Mouse (Mus musculus): Measurements from ENCODE around the gene Usp49. TPM values are rescaled to one million over a fixed set of nuclear protein-coding genes. Genes with fewer than 3 reads are reported as not detected.

Usp49 gene
- polyA plus RNA-seq, 1 experiment from 2014 or later: 9.5 TPM

- H3K27ac ChIP-seq: peak within 1 kb of the TSS; percentile 82
- under 1% methylated on average over 57 of the region's 58 CpGs for WGBS
Measured at GRCm38 (mm10) chr17:47688608-47689575, 58.4 kb downstream of the Usp49 start, which contains the start of gene Frs3. Frs3 (plus strand) TSS chr17:47689030.

GRCm38 (mm10) chr17:47689894-47690293 is 59.4 kb downstream of the Usp49 start:
- no peaks in the 10 kb centered on the region for H3K27me3 ChIP-seq (replicated peaks)
- peak overlapping the region; percentile 77 for H3K4me3 ChIP-seq
- H3K4me1 ChIP-seq: peaks cover 33% of the 10 kb centered on the region
- WGBS: 79% methylated on average over 8 of the region's 8 CpGs
- H3K9ac ChIP-seq: peak overlapping the region; percentile 84; the same call in 1 of the 2 replicates
- H3K27ac ChIP-seq: no peak overlapping the region
- H3K4me2 ChIP-seq: peak overlapping the region; percentile 93
- H3K9me3 ChIP-seq: no peaks in the 10 kb centered on the region
- ATAC-seq (replicated peaks): no peak
- H3K36me3 ChIP-seq (replicated peaks): no peaks in the 10 kb centered on the region; the same call in 1 of the 2 replicates

More at GRCm38 (mm10) chr17:47688608-47689575, 58.4 kb downstream of the Usp49 start, which contains the start of gene Frs3:
- peak within 1 kb of the TSS; percentile 93 for H3K4me2 ChIP-seq
- H3K9ac ChIP-seq: peak within 1 kb of the TSS; percentile 84
- H3K4me1 ChIP-seq: peaks cover 27% of the 10 kb centered on the region
- ATAC-seq (replicated peaks): peak; percentile 74
- no peaks in the 10 kb centered on the region for H3K27me3 ChIP-seq (replicated peaks)
- H3K9me3 ChIP-seq: no peaks in the 10 kb centered on the region
- H3K36me3 ChIP-seq (replicated peaks): no peaks in the 10 kb centered on the region; the same call in none of the 2 replicates
- H3K4me3 ChIP-seq: peak within 1 kb of the TSS; percentile 77

- H3K9me3 ChIP-seq: no peaks in the 10 kb centered on the region
- no peak overlapping the region for H3K27ac ChIP-seq
- H3K27me3 ChIP-seq (replicated peaks): no peaks in the 10 kb centered on the region
- no peak overlapping the region for H3K4me2 ChIP-seq
- ATAC-seq (replicated peaks): no peak
- no peak overlapping the region for H3K9ac ChIP-seq
- H3K36me3 ChIP-seq (replicated peaks): no peaks in the 10 kb centered on the region
- H3K4me1 ChIP-seq: peaks cover 35% of the 10 kb centered on the region
- 88% methylated on average over 3 of the region's 3 CpGs for WGBS
- H3K4me3 ChIP-seq: no peak overlapping the region
Measured at GRCm38 (mm10) chr17:47691650-47692049, 61.2 kb downstream of the Usp49 start.

- peak overlapping the region; percentile 81 for H3K27ac ChIP-seq
- no peaks in the 10 kb centered on the region for H3K27me3 ChIP-seq (replicated peaks)
- peaks cover 26% of the 10 kb centered on the region for H3K4me1 ChIP-seq
- peak overlapping the region; percentile 86 for H3K9ac ChIP-seq
- peak; percentile 15 for ATAC-seq (replicated peaks)
- no peaks in the 10 kb centered on the region for H3K9me3 ChIP-seq
- 33% methylated on average over 13 of the region's 13 CpGs for WGBS
- H3K36me3 ChIP-seq (replicated peaks): no peaks in the 10 kb centered on the region
- peak overlapping the region; percentile 90 for H3K4me2 ChIP-seq
- peak overlapping the region; percentile 84 for H3K4me3 ChIP-seq
Measured at GRCm38 (mm10) chr17:47693671-47694441, 63.4 kb downstream of the Usp49 start.

- Histone ChIP-seq H3K27ac (peak within 1 kb of the TSS; percentile 81), H3K36me3 (replicated peaks) (no peaks in the 10 kb centered on the region), H3K4me1 (peaks cover 25% of the 10 kb centered on the region), H3K4me2 (peak within 1 kb of the TSS; percentile 90), H3K9me3 (no peaks in the 10 kb centered on the region), H3K4me3 (peak within 1 kb of the TSS; percentile 84), H3K9ac (peak within 1 kb of the TSS; percentile 86), H3K27me3 (replicated peaks) (no peaks in the 10 kb centered on the region)
- WGBS: 2% methylated on average over 3 of the region's 3 CpGs
- no peak for ATAC-seq (replicated peaks)
Measured at GRCm38 (mm10) chr17:47694442-47694502, 63.8 kb downstream of the Usp49 start, which contains the start of gene Gm21981. Gm21981 (minus strand) TSS chr17:47694455.

GRCm38 (mm10) chr17:47694503-47695336 is 64.2 kb downstream of the Usp49 start, which contains the start of gene Prickle4:
Prickle4 (minus strand) TSS chr17:47694736.
- Histone ChIP-seq H3K9ac (peak within 1 kb of the TSS; percentile 86), H3K9me3 (no peaks in the 10 kb centered on the region), H3K36me3 (replicated peaks) (no peaks in the 10 kb centered on the region), H3K4me1 (peaks cover 20% of the 10 kb centered on the region), H3K4me2 (peak within 1 kb of the TSS; percentile 90), H3K27me3 (replicated peaks) (no peaks in the 10 kb centered on the region), H3K4me3 (peak within 1 kb of the TSS; percentile 84), H3K27ac (peak within 1 kb of the TSS; percentile 81)
- ATAC-seq (replicated peaks): peak; percentile 93
- under 1% methylated on average over 78 of the region's 82 CpGs for WGBS

GRCm38 (mm10) chr17:47695337-47695710 is 64.8 kb downstream of the Usp49 start:
- H3K9ac ChIP-seq: peak overlapping the region; percentile 86
- no peaks in the 10 kb centered on the region for H3K27me3 ChIP-seq (replicated peaks)
- peak overlapping the region; percentile 84 for H3K4me3 ChIP-seq
- H3K9me3 ChIP-seq: no peaks in the 10 kb centered on the region
- H3K4me2 ChIP-seq: peak overlapping the region; percentile 90
- H3K4me1 ChIP-seq: peaks cover 16% of the 10 kb centered on the region
- no peak for ATAC-seq (replicated peaks)
- under 1% methylated on average over 23 of the region's 23 CpGs for WGBS
- H3K27ac ChIP-seq: peak overlapping the region; percentile 81
- no peaks in the 10 kb centered on the region for H3K36me3 ChIP-seq (replicated peaks)

GRCm38 (mm10) chr17:47698156-47698555 is 67.7 kb downstream of the Usp49 start:
- 91% methylated on average over 10 of the region's 10 CpGs for WGBS
- H3K9ac ChIP-seq: no peak overlapping the region
- no peaks in the 10 kb centered on the region for H3K27me3 ChIP-seq (replicated peaks)

GRCm38 (mm10) chr17:47699055-47699454 is 68.6 kb downstream of the Usp49 start:
- no peak overlapping the region for H3K9ac ChIP-seq
- ATAC-seq (replicated peaks): no peak
- no peak overlapping the region for H3K27ac ChIP-seq
- H3K9me3 ChIP-seq: no peaks in the 10 kb centered on the region
- H3K4me2 ChIP-seq: no peak overlapping the region
- H3K27me3 ChIP-seq (replicated peaks): no peaks in the 10 kb centered on the region
- 0 out of 2 replicates have a peak, but pooled peaks cover 5% of the 10 kb centered on the region for H3K36me3 ChIP-seq (replicated peaks)
- no peak overlapping the region for H3K4me3 ChIP-seq
- peaks cover 17% of the 10 kb centered on the region for H3K4me1 ChIP-seq
- WGBS: 86% methylated on average over 2 of the region's 2 CpGs

More at GRCm38 (mm10) chr17:47698156-47698555, 67.7 kb downstream of the Usp49 start:
- Histone ChIP-seq H3K9me3 (no peaks in the 10 kb centered on the region), H3K4me3 (no peak overlapping the region), H3K27ac (no peak overlapping the region), H3K4me1 (peaks cover 22% of the 10 kb centered on the region), H3K36me3 (replicated peaks) (no peaks in the 10 kb centered on the region), H3K4me2 (no peak overlapping the region)
- ATAC-seq (replicated peaks): no peak

GRCm38 (mm10) chr17:47701793-47702192 is 71.3 kb downstream of the Usp49 start:
- Histone ChIP-seq H3K4me2 (no peak overlapping the region), H3K4me3 (no peak overlapping the region), H3K27ac (0 out of 2 replicates have a peak overlapping the region, but pooled peaks have one; percentile 4), H3K27me3 (replicated peaks) (no peaks in the 10 kb centered on the region), H3K4me1 (0 out of 2 replicates have a peak, but pooled peaks cover 6% of the 10 kb centered on the region), H3K9me3 (no peaks in the 10 kb centered on the region), H3K36me3 (replicated peaks) (0 out of 2 replicates have a peak, but pooled peaks cover 5% of the 10 kb centered on the region), H3K9ac (no peak overlapping the region)
- ATAC-seq (replicated peaks): peak; percentile 37; the same call in 1 of the 2 replicates
- WGBS: 71% methylated on average over 9 of the region's 9 CpGs

- H3K27me3 ChIP-seq (replicated peaks): no peaks in the 10 kb centered on the region
- no peak overlapping the region for H3K27ac ChIP-seq
- H3K4me1 ChIP-seq: 0 out of 2 replicates have a peak, but pooled peaks cover 6% of the 10 kb centered on the region
- H3K9me3 ChIP-seq: no peaks in the 10 kb centered on the region
- ATAC-seq (replicated peaks): 0 out of 2 replicates have a peak, but pooled peaks have one; percentile 9
- H3K9ac ChIP-seq: no peak overlapping the region
- no peak overlapping the region for H3K4me3 ChIP-seq
- H3K4me2 ChIP-seq: no peak overlapping the region
- 49% methylated on average over 28 of the region's 28 CpGs for WGBS
- 0 out of 2 replicates have a peak, but pooled peaks cover 5% of the 10 kb centered on the region for H3K36me3 ChIP-seq (replicated peaks)
Measured at GRCm38 (mm10) chr17:47702548-47703345, 72.3 kb downstream of the Usp49 start.

Data from midbrain, embryonic 15.5 days (tissue).